Mouse (Mus musculus) CH12.LX (cell line): ENCODE data around the gene Mrps2. TPM values are rescaled to one million over a fixed set of nuclear protein-coding genes. Genes with fewer than 3 reads are reported as not detected.
"Not testable (repeated sequence)": the region's sequence is repeated elsewhere in the genome, so short reads cannot be mapped to it uniquely, and the experiment has no call there.

Experiments used
- DNase-seq: peaks from one replicate; pipeline ENCODE4 v3.0.0-alpha.2; 2013; ENCODE audit errors: extremely low read depth
- H3K27ac ChIP-seq: 2 replicates; pipeline ENCODE4 v1.5.1; 2012; ENCODE audit warnings: low read depth, mild to moderate bottlenecking, control low read depth, moderate library complexity; ENCODE audit not compliant: insufficient read depth
- H3K27me3 ChIP-seq: replicated peaks from 2 replicates; pipeline ENCODE3; 2012; ENCODE audit warnings: inconsistent platforms
- H3K36me3 ChIP-seq, 2 experiments: replicated peaks in 1 of 2; 2 replicates each; pipeline versions ENCODE3 to v1.6.1; 2012; ENCODE audit warnings: inconsistent platforms in 1 of 2, low read length in 1 of 2, mild to moderate bottlenecking in 1 of 2, mixed read lengths in 1 of 2, moderate library complexity in 1 of 2; ENCODE audit not compliant: control insufficient read depth in 1 of 2, insufficient read depth in 1 of 2
- H3K4me1 ChIP-seq, 2 experiments: 2 replicates each; pipeline ENCODE4 v1.6.1; 2012; ENCODE audit warnings: inconsistent platforms in 1 of 2, moderate library complexity in 1 of 2; ENCODE audit not compliant: insufficient read depth in 2 of 2, control insufficient read depth in 1 of 2
- H3K4me2 ChIP-seq: 2 replicates; pipeline ENCODE4 v1.6.1; 2012; ENCODE audit warnings: low read depth, mild to moderate bottlenecking, control low read depth; ENCODE audit not compliant: poor library complexity, insufficient read depth, severe bottlenecking
- H3K4me3 ChIP-seq, 3 experiments: fragments of 150-350 bp in 1 of 3; sonication (generic) in 1 of 3; replicated peaks in 1 of 3; 2 replicates each; pipeline versions ENCODE3 to v1.5.1; 2011 to 2012; ENCODE audit warnings: low read depth in 2 of 3, low read length in 2 of 3, mild to moderate bottlenecking in 2 of 3, moderate library complexity in 2 of 3, control low read depth in 1 of 3, improper control_type of control experiment in 1 of 3, inconsistent platforms in 1 of 3, mixed read lengths in 1 of 3; ENCODE audit not compliant: poor library complexity in 1 of 3
- H3K79me2 ChIP-seq: replicated peaks from 2 replicates; pipeline ENCODE4 v1.6.1; 2012; ENCODE audit warnings: mild to moderate bottlenecking, moderate library complexity; ENCODE audit not compliant: control insufficient read depth, poor library complexity, insufficient read depth, severe bottlenecking; ENCODE audit errors: extremely low read depth
- H3K9ac ChIP-seq: 2 replicates; pipeline ENCODE4 v1.6.1; 2012; ENCODE audit warnings: low read depth, mild to moderate bottlenecking, control low read depth, moderate library complexity; ENCODE audit not compliant: insufficient read depth
- H3K9me3 ChIP-seq: replicated peaks from 2 replicates; pipeline ENCODE3; 2012; ENCODE audit warnings: low read length, inconsistent platforms, mixed read lengths
- CHD1 ChIP-seq: IDR thresholded peaks from 2 replicates; pipeline ENCODE4 v1.6.1; 2012; ENCODE audit warnings: low read depth, low read length, improper control_type of control experiment, inconsistent platforms
- CTCF ChIP-seq, 2 experiments: IDR thresholded peaks in 1 of 2; conservative IDR thresholded peaks in 1 of 2; 2 replicates each; pipeline ENCODE4 v1.5.1; 2011 to 2012; ENCODE audit warnings: low read depth in 2 of 2, low read length in 2 of 2, improper control_type of control experiment in 1 of 2, inconsistent platforms in 1 of 2, mild to moderate bottlenecking in 1 of 2, moderate library complexity in 1 of 2
- ELF1 ChIP-seq: IDR thresholded peaks from 2 replicates; pipeline ENCODE4 v1.6.1; 2014; ENCODE audit warnings: low read depth, mild to moderate bottlenecking, inconsistent platforms, low read length, improper control_type of control experiment
- EP300 ChIP-seq: IDR thresholded peaks from 2 replicates; pipeline ENCODE4 v1.6.1; 2011; ENCODE audit warnings: low read length, improper control_type of control experiment
- HCFC1 ChIP-seq: IDR thresholded peaks from 2 replicates; pipeline ENCODE4 v1.6.1; 2012; ENCODE audit warnings: low read depth, mild to moderate bottlenecking, inconsistent platforms, low read length, improper control_type of control experiment
- JUN ChIP-seq: IDR thresholded peaks from 2 replicates; pipeline ENCODE4 v1.6.1; 2011; ENCODE audit warnings: low read depth, mild to moderate bottlenecking, low read length, improper control_type of control experiment, moderate library complexity; ENCODE audit not compliant: insufficient read depth
- KAT2A ChIP-seq: IDR thresholded peaks from 2 replicates; pipeline ENCODE4 v1.6.1; 2012; ENCODE audit warnings: low read length, improper control_type of control experiment, inconsistent platforms; ENCODE audit not compliant: insufficient replicate concordance
- MYC ChIP-seq: IDR thresholded peaks from 2 replicates; pipeline ENCODE4 v1.6.1; 2011; ENCODE audit warnings: low read depth, mild to moderate bottlenecking, improper control_type of control experiment, low read length
- NRF1 ChIP-seq: IDR thresholded peaks from 2 replicates; pipeline ENCODE4 v1.6.1; 2014; ENCODE audit warnings: low read depth, mild to moderate bottlenecking, inconsistent platforms, low read length, improper control_type of control experiment, moderate library complexity
- RCOR1 ChIP-seq: conservative IDR thresholded peaks from 2 replicates; pipeline ENCODE4 v1.6.1; 2012; ENCODE audit warnings: low read depth, mild to moderate bottlenecking, inconsistent platforms, low read length, improper control_type of control experiment
- SIN3A ChIP-seq: IDR thresholded peaks from 2 replicates; pipeline ENCODE4 v1.6.1; 2012; ENCODE audit warnings: low read length, improper control_type of control experiment, inconsistent platforms
- SMC3 ChIP-seq: IDR thresholded peaks from 2 replicates; pipeline ENCODE4 v1.6.1; 2011; ENCODE audit warnings: low read depth, low read length, improper control_type of control experiment
- TBP ChIP-seq: conservative IDR thresholded peaks from 2 replicates; pipeline ENCODE4 v1.6.1; 2011; ENCODE audit warnings: low read depth, low read length, improper control_type of control experiment
- USF1 ChIP-seq: IDR thresholded peaks from 2 replicates; pipeline ENCODE4 v1.6.1; 2014; ENCODE audit warnings: low read depth, mild to moderate bottlenecking, inconsistent platforms, low read length, improper control_type of control experiment
- USF2 ChIP-seq: conservative IDR thresholded peaks from 2 replicates; pipeline ENCODE4 v1.6.1; 2011; ENCODE audit warnings: low read depth, low read length, improper control_type of control experiment
- ZC3H11A ChIP-seq: IDR thresholded peaks from 2 replicates; pipeline ENCODE4 v1.6.1; 2012; ENCODE audit warnings: low read depth, mild to moderate bottlenecking, inconsistent platforms, low read length, improper control_type of control experiment
- ZKSCAN1 ChIP-seq: IDR thresholded peaks from 2 replicates; pipeline ENCODE4 v1.6.1; 2012; ENCODE audit warnings: low read depth, inconsistent platforms, low read length, improper control_type of control experiment, borderline replicate concordance
- ZMIZ1 ChIP-seq: IDR thresholded peaks from 2 replicates; pipeline ENCODE4 v1.6.1; 2012; ENCODE audit warnings: low read depth, mild to moderate bottlenecking, inconsistent platforms, low read length, improper control_type of control experiment
- ZNF384 ChIP-seq: IDR thresholded peaks from 2 replicates; pipeline ENCODE4 v1.6.1; 2012; ENCODE audit warnings: low read depth, low read length, improper control_type of control experiment, inconsistent platforms
- dilution Hi-C: fragments of 300-500 bp; cut with MboI; formaldehyde crosslinking; loops from 2 replicates; pipeline ENCODE4 v1.14.3; 2020; ENCODE audit warnings: low sequenced_read_pairs; ENCODE audit not compliant: extremely low pct_unique_long_range_greater_than_20kb, extremely low pct_ligation_motif_present
- in situ Hi-C: fragments of 300-500 bp; cut with MboI; formaldehyde crosslinking; loops from 3 replicates; pipeline ENCODE4 v1.14.3; 2019; ENCODE audit warnings: low sequenced_read_pairs, low pct_ligation_motif_present, low pct_unique_long_range_greater_than_20kb, mixed read lengths
- polyA plus RNA-seq: library from polyadenylated mRNA; unstranded; fragments of >175 nt; gene quantifications from 2 replicates; pipeline ENCODE4 v1.2.1, GENCODE M21; 2012; ENCODE audit warnings: low read depth; ENCODE audit not compliant: insufficient read length
- total RNA-seq, 2 experiments: library from RNA; depleted of rRNA; stranded (reverse); fragments of 300-350 nt in 1 of 2; fragments of >200 nt in 1 of 2; gene quantifications; 2 replicates each; pipeline ENCODE4 v1.2.3; 2012 to 2014

Gene Mrps2
- total and polyA plus RNA-seq, 3 experiments = 21.3 to 78.5 (median 46.6) TPM

DNA sequence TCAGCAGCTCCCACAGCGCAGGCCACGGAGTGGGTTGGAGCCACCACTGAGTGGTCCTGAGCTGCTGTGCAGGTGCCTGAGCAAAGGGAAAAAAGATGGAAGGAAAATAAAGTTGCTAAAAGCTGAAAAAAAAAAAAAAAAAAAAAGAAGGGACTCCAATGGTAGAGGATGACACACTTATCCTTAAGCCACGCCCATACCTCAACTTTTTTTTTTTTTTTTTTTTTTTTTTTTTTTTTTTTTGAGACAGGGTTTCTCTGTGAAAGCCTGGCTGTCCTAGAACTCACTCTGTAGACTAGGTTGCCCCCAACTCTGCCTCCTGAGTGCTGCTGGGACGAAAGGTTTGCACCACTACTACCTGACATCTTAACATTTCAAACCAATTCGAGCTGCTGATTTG is 10.1 kb downstream of the Mrps2 start:
- H3K27me3 ChIP-seq = peaks cover 10% of the 10 kb centered on the region
- DNase-seq, H3K9me3 ChIP-seq, in situ Hi-C loops, H3K9ac ChIP-seq, H3K4me3 ChIP-seq, H3K36me3 ChIP-seq, H3K27ac ChIP-seq, H3K4me1 ChIP-seq, dilution Hi-C loops, H3K4me2 ChIP-seq, H3K79me2 ChIP-seq: not testable (repeated sequence)
- TF ChIP-seq ZNF384 = peak; percentile 84

DNA sequence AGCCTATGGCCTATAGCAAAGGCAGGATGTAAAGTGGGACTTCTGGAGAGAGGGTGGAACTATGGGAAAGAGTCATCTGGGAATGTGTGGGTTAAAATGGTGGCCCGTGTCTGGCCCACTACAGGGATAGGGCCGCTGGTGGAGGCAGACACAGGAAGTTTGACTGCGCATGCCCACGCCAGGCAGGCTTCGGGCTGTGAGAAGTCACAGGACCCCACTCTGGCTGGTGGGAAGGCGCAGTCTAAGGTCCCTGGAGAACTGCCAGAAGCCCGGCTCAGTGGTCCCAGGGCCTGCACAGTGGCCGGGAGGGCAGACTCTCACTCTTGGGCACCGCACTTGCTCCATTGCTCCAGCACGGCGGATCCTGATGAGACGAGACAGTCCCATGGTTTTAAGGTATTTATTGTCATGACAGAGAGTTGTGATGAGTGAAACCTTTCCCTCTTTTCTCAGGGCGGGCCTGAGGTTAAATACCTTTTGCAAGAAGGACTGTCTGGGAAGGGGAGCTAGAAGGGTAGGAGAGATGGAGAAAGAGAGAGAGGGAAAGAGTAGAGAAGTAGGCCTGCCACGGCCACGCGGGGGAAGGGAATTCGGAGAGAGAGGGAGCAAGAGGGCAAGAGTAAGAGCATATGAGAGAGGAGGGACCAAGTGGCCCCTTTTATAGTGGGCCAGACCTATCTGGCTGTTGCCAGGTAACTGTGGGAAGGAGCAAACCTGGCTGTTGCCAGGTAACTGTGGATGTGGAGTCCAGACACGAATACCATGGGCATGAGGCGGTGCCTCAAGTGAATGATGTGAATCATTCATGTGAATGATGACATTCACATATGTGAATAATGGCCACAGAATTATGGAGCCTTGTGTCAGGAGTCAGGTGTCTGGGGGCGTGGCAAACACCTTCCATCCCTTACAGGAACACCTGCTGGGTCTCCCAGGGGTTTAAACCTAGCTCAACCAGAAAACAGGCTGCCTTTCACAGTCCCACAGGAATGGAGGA is 11.6 kb downstream of the Mrps2 start:
- no peak overlapping the region for H3K9ac ChIP-seq
- H3K27ac ChIP-seq = no peak overlapping the region
- H3K36me3 ChIP-seq = no peaks in the 10 kb centered on the region
- no peaks in the 10 kb centered on the region for H3K4me1 ChIP-seq
- no peaks in the 10 kb centered on the region for H3K79me2 ChIP-seq
- H3K4me2 ChIP-seq = no peak overlapping the region
- in situ Hi-C loops = no loop called here
- TF ChIP-seq RCOR1 = no peak
- no peak for TF ChIP-seq USF1
- no peak for TF ChIP-seq USF2
- TF ChIP-seq ZKSCAN1 = no peak
- TF ChIP-seq MYC = no peak
- TF ChIP-seq EP300 = no peak
- no peak for TF ChIP-seq CTCF (conservative IDR thresholded peaks at IDR 0.05 in 1 of 2, IDR thresholded peaks at IDR 0.05 in 1 of 2; ENCODE audit: low read depth in 2 of 2, low read length in 2 of 2)
- no peak for TF ChIP-seq CHD1
- no peak for TF ChIP-seq JUN
- no peak for TF ChIP-seq SIN3A
- TF ChIP-seq ELF1 = no peak
- no peaks in the 10 kb centered on the region for H3K9me3 ChIP-seq
- DNase-seq = no peak
- H3K4me3 ChIP-seq = no peak overlapping the region
- H3K27me3 ChIP-seq = peaks cover 10% of the 10 kb centered on the region
- dilution Hi-C loops = no loop called here

DNA sequence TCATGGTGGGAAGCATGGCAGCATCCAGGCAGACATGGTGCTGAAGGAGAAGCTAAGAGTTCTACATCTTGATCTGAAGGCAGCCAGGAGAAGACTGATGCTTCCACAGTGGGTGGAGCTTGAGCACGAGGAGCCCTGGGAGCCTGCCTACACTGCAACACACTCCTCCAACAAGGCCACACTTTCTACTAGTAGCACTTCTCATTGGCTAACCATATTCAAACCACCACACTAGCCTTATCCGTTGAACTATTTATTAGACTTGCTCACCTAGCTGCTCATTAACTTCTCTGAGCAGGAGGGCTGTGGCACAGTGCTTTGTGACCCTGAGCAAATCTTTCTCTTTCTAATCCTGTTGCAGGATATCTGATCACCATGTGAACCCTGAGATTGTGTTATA is 16.0 kb downstream of the Mrps2 start:
- TF ChIP-seq TBP = no peak
- TF ChIP-seq EP300 = no peak
- TF ChIP-seq ZNF384 = no peak
- no peak for TF ChIP-seq ZC3H11A
- TF ChIP-seq SMC3 = no peak
- no peak for TF ChIP-seq NRF1
- no peak for TF ChIP-seq SIN3A
- TF ChIP-seq HCFC1 = no peak
- no peak for TF ChIP-seq ELF1
- TF ChIP-seq KAT2A = no peak
- TF ChIP-seq ZMIZ1 = no peak
- TF ChIP-seq RCOR1 = no peak
- TF ChIP-seq USF1 = no peak
- no peak for TF ChIP-seq CHD1
- TF ChIP-seq, all 38 proteins: peak for 0
- peaks cover 2% of the 10 kb centered on the region for H3K9me3 ChIP-seq
- H3K9ac ChIP-seq = no peak overlapping the region
- no peaks in the 10 kb centered on the region for H3K79me2 ChIP-seq
- no peaks in the 10 kb centered on the region for H3K36me3 ChIP-seq
- no peak overlapping the region for H3K4me2 ChIP-seq
- no peak overlapping the region for H3K27ac ChIP-seq
- dilution Hi-C loops (no loop called here), in situ Hi-C loops (no loop called here)
- no peak overlapping the region for H3K4me3 ChIP-seq
- no peak for DNase-seq
- peaks cover 20% of the 10 kb centered on the region for H3K27me3 ChIP-seq
- no peaks in the 10 kb centered on the region for H3K4me1 ChIP-seq
